Mouse (Mus musculus) forebrain, embryonic 16.5 days (tissue): ENCODE measurements at regions not wholly inside any gene's neighbourhood (a gene's known extent, or its start where the extent isn't known, plus 50 kb on each side); places are given as distances from the start of the nearest gene placed in this dataset.

ENCODE experiments used
- ATAC-seq: fragments of 200-750 bp; cut with Nextera tagmentation; 2 replicates; pipeline ENCODE4 v1.8.0; 2017; ENCODE audit warnings: mild to moderate bottlenecking, moderate library complexity
- H3K27ac ChIP-seq: fragments of 300-500 bp; sonication (generic); 2 replicates; pipeline ENCODE4 v1.5.1; 2014; ENCODE audit warnings: low read length, control low read depth
- H3K27me3 ChIP-seq: fragments of 300-500 bp; sonication (generic); replicated peaks from 2 replicates; pipeline ENCODE4 v1.6.1; 2014; ENCODE audit warnings: low read length; ENCODE audit not compliant: control insufficient read depth, insufficient read depth
- H3K36me3 ChIP-seq: fragments of 300-500 bp; sonication (generic); 2 replicates; pipeline ENCODE4 v1.6.1; 2014; ENCODE audit not compliant: control insufficient read depth, insufficient read depth
- H3K4me1 ChIP-seq: fragments of 300-500 bp; sonication (generic); replicated peaks from 2 replicates; pipeline ENCODE4 v1.6.1; 2014; ENCODE audit warnings: low read length; ENCODE audit not compliant: control insufficient read depth, insufficient read depth
- H3K4me2 ChIP-seq: fragments of 300-500 bp; sonication (generic); 2 replicates; pipeline ENCODE4 v1.6.1; 2014; ENCODE audit warnings: mild to moderate bottlenecking, low read length, control low read depth
- H3K4me3 ChIP-seq: fragments of 300-500 bp; sonication (generic); replicated peaks from 2 replicates; pipeline ENCODE4 v1.5.1; 2014; ENCODE audit warnings: mild to moderate bottlenecking, low read length, control low read depth
- H3K9ac ChIP-seq: fragments of 300-500 bp; sonication (generic); replicated peaks from 2 replicates; pipeline ENCODE4 v1.6.1; 2014; ENCODE audit warnings: low read depth, low read length, control low read depth
- H3K9me3 ChIP-seq: fragments of 300-500 bp; sonication (generic); 2 replicates; pipeline ENCODE4 v1.6.1; 2016; ENCODE audit warnings: low read length; ENCODE audit not compliant: control insufficient read depth
- WGBS: fragments of 180-500 bp; shearing (Covaris S2); extraction: QIAGEN DNeasy Blood & Tissue Kit; methylation state at CpG from one replicate; pipeline ENCODE4 v1.1.7; 2014; 5-methylcytosine and 5-hydroxymethylcytosine counted together

DNA sequence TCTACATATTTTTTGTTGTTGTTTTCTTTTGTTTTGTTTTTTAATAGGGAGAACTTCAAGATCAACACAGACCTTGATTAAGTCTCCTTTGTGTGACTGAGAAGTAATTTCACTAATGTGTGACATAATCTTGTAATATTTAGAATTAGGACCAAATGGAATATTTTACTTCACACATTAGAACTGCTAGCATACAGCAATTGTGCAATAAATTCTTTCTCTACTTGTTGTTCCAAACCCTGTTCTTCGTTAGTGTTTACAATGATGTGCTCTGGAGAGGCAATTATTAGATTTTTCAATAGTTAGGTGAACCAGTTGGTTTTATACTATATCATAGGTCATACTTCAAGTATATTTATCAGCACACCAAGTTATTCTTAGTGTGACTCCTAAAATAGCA is 171.3 kb upstream of the Cd180 start:
- Histone ChIP-seq H3K27me3 (no peaks in the 10 kb centered on the region), H3K36me3 (no peaks in the 10 kb centered on the region), H3K4me1 (no peaks in the 10 kb centered on the region), H3K4me2 (no peak overlapping the region), H3K4me3 (no peak overlapping the region), H3K9ac (no peak overlapping the region), H3K9me3 (no peaks in the 10 kb centered on the region), H3K27ac (no peak overlapping the region)
- 81% methylated on average over 1 of the region's 1 CpGs for WGBS
- ATAC-seq: no peak

DNA sequence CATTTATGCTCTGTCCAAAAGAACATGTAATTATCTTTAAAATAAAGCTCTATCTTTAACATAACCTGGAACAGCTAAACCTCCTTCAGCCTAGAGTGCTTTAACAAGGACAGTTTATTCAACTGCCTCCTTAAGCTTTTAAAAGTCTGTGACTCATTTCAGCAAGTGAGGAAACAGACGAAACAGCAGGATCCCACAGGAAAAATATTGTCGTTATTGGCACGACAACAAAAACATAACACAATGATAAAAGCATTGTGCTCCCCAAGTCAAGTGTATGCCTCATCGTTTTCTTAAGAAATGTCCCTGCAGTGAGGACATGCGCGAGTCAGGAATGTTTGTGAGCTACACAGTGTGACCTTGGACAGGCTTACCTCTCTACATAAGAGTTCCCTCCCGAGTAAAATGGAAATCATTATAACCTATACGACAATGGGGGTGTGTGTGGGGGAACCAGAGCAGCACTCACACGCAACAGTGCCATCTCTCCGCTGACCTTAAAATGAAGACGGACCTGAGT is 166.7 kb upstream of the Cd180 start:
- Histone ChIP-seq H3K27ac (no peak overlapping the region), H3K4me2 (no peak overlapping the region), H3K27me3 (no peaks in the 10 kb centered on the region), H3K9me3 (no peaks in the 10 kb centered on the region), H3K4me1 (no peaks in the 10 kb centered on the region), H3K9ac (no peak overlapping the region), H3K4me3 (no peak overlapping the region), H3K36me3 (no peaks in the 10 kb centered on the region)
- 80% methylated on average over 11 of the region's 11 CpGs for WGBS
- ATAC-seq: no peak

DNA sequence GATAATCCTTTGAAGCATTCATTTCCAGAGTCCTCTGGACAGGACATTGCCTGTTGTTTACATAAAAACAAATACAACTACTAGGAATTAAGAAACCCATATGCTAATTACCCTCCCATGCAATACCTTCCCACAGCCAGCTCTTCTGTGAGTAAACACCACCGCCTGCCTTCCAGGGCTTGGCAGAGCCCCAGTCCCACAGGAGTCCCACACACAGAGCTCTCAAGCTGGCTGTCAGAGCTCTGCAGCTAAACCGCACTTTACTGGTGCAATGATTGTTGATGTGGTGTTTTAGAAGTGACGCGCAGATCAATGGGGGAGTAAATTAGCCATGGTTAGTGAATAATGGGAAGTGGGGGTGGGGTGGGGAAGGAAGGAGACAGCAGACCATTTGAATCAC is 159.6 kb upstream of the Cd180 start:
- H3K9me3 ChIP-seq: no peaks in the 10 kb centered on the region

DNA sequence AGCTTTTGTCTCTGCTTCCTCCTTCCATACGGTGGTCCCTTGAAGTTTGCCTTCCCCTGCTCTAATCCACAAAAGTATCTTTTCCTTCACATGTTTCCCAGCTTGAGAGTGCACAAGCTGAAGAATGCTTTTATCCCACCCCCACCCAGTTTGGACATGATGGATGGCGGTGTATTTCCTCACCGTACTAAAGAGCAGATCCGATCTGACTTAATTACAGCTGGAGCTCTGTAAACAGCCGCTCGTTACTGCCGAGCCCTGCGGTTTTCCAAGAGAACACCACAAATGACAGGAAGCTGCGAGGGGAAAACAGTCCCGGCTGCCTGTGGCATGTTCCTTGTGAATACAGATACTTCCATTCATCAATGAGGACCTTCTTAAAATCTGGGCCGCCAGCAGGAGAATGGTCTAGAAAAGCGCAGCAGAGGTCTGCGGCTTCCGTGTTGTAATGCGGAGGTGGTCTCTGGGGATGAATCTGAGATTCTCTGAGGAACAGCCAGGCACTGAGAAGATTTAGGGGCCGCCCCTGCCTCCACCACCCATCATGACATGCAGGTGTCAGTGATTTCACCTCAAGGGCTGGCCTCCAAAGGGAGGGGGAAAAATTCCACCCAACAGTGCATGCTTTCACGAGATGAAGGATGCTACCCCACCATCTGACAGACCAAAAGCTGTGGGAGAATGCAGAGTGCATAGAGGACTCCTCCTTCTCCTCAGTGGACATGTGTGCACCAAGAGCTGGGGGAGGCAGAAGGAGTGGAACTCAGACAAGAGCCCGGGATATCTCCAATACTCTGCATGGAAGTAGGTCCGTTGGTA is 155.7 kb upstream of the Cd180 start:
- H3K27me3 ChIP-seq: 0 out of 2 replicates have a peak, but pooled peaks cover 2% of the 10 kb centered on the region
- peak; percentile 29; the same call in 1 of the 2 replicates for ATAC-seq
- H3K9ac ChIP-seq: no peak overlapping the region
- H3K9me3 ChIP-seq: no peaks in the 10 kb centered on the region
- peak overlapping the region; percentile 23 for H3K4me3 ChIP-seq
- peak overlapping the region; percentile 52 for H3K4me2 ChIP-seq
- H3K36me3 ChIP-seq: no peaks in the 10 kb centered on the region
- H3K4me1 ChIP-seq: peaks cover 20% of the 10 kb centered on the region
- 27% methylated on average over 19 of the region's 19 CpGs for WGBS
- H3K27ac ChIP-seq: no peak overlapping the region

More for the DNA sequence above, 159.6 kb upstream of the Cd180 start:
- Histone ChIP-seq H3K27ac (no peak overlapping the region), H3K9ac (no peak overlapping the region), H3K4me3 (no peak overlapping the region), H3K4me1 (peaks cover 20% of the 10 kb centered on the region), H3K36me3 (no peaks in the 10 kb centered on the region), H3K27me3 (0 out of 2 replicates have a peak, but pooled peaks cover 2% of the 10 kb centered on the region), H3K4me2 (no peak overlapping the region)
- peak; percentile 94 for ATAC-seq
- WGBS: 4% methylated on average over 4 of the region's 4 CpGs

DNA sequence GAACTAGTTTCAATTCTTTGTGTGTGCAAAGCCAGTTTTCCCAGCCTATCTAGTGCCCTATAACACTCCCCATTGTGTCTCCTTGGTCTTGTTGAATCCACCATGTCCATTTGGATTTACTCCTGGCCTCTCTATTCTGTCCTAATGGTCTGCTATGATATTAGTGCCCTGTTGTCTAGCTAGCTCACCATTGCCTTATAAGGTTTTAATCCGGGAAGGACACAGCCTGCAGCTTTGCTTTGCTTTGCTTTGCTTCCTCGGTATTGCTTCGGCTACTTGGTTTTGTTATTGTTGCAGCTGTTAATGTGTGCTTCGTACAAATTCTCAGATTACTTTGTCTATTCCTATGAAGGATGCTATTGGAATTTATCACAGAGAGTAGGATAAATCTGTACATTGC is 152.9 kb upstream of the Cd180 start:
- H3K4me3 ChIP-seq: no peak overlapping the region
- no peak overlapping the region for H3K27ac ChIP-seq
- H3K9me3 ChIP-seq: no peaks in the 10 kb centered on the region
- H3K27me3 ChIP-seq: 0 out of 2 replicates have a peak, but pooled peaks cover 2% of the 10 kb centered on the region
- H3K9ac ChIP-seq: no peak overlapping the region
- H3K4me1 ChIP-seq: peaks cover 8% of the 10 kb centered on the region; the same call in 1 of the 2 replicates
- no peak overlapping the region for H3K4me2 ChIP-seq
- ATAC-seq: no peak
- 90% methylated on average over 4 of the region's 4 CpGs for WGBS
- no peaks in the 10 kb centered on the region for H3K36me3 ChIP-seq

DNA sequence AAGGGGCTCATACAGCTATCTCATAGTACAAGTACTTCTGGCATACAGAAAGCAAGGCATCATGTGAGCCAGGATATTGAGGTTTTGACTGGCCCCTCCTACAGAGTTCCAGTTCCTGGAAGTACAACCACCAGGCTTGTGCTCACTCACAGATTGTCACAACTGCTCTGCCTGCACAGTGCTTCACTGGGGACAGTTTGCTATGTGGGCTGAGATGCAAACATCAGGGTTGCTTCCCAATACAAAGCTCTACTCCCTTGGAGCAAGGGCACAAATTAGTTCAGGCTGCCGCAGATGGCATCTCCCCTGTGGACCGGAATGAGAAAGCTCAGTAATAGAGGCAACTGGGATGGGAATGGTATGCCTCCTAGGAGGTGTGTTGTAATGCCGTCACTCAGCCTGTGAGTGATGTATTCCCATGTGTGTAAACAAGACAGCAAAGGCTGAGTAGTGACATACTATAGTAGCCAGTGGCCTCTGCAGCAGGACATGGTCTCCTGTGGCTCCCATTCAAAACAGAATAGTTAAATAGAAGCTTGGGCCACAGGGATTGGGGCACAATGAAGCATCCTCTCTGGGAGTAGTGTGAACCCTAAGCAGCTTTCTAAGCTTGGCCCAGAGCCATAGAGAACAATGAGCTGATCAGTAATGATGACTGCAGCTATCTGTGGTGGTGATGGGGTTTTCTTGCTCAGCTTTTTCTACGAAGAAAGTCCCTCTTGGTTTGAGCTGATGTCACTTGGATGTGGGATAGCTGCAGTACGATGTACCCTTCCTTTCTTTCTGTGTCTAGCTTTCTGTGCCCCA is 148.8 kb upstream of the Cd180 start:
- Histone ChIP-seq H3K9ac (no peak overlapping the region), H3K4me1 (no peaks in the 10 kb centered on the region; the same call in 1 of the 2 replicates), H3K27me3 (no peaks in the 10 kb centered on the region), H3K27ac (no peak overlapping the region), H3K4me3 (no peak overlapping the region), H3K9me3 (no peaks in the 10 kb centered on the region), H3K36me3 (no peaks in the 10 kb centered on the region), H3K4me2 (no peak overlapping the region)
- 0 out of 2 replicates have a peak, but pooled peaks have one; percentile 45 for ATAC-seq
- WGBS: 64% methylated on average over 5 of the region's 5 CpGs

DNA sequence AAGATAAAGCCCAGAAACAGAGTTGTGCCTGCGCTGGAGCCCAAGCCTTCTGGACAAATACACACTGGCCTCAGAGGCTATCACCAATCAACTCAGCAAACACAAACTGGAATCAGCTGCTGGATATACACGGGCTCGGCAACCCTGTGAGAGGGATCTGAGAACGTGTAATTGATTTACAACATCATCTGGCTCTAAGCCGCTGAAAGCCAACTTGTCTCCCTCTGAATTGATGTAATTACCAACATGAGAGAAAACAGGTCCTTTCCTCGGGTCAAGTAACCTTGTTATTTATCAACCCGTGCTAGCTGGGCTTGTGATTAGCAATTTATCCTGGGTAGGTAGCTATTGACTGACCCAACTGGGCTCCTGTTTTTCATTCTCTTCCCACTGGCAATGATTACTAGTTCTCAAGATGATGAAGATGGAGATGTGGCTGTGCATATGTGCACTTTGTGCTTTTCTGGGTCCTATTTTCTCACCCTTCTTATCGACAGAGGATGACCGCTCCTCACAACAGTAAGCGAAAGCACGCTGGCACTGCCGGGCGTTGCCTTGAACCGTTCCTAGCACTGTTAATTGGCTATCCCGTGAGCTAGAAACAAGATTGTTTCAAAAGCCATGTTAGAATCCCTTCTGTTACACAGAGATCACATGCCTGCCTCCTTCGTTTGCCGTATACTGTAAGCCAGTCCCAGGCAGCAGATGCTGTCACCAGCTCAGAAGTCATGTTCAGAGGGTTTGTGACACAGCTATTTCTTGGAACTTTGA is 147.3 kb upstream of the Cd180 start:
- Histone ChIP-seq H3K36me3 (no peaks in the 10 kb centered on the region), H3K9ac (no peak overlapping the region), H3K4me3 (no peak overlapping the region), H3K9me3 (no peaks in the 10 kb centered on the region), H3K27ac (no peak overlapping the region), H3K4me1 (no peaks in the 10 kb centered on the region; the same call in 1 of the 2 replicates), H3K4me2 (no peak overlapping the region), H3K27me3 (no peaks in the 10 kb centered on the region)
- ATAC-seq: no peak
- WGBS: 50% methylated on average over 17 of the region's 17 CpGs

DNA sequence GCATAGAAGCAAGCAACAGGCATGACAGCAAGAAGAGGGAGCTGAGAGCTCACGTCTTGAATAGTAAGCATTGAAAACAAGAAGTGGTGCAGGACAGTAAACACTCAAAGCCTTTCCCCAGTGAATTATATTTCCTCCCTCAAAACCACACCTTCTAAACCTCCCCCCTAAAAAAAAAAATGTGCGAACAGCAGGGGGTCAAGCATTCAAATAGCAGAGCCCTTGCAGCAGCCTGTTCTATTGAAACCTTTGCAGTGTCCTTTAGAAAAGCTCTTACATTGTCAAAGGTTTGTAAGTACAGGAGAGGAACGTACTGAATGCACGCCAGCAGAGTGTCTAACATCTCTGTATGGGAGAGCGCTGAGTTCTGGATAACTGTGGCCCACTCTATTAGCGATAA is 145.1 kb upstream of the Cd180 start:
- no peak overlapping the region for H3K9ac ChIP-seq
- no peak for ATAC-seq
- no peaks in the 10 kb centered on the region for H3K36me3 ChIP-seq
- H3K9me3 ChIP-seq: no peaks in the 10 kb centered on the region
- H3K4me3 ChIP-seq: no peak overlapping the region
- H3K4me2 ChIP-seq: no peak overlapping the region
- H3K27ac ChIP-seq: no peak overlapping the region
- no peaks in the 10 kb centered on the region; the same call in 1 of the 2 replicates for H3K4me1 ChIP-seq
- WGBS: 14% methylated on average over 6 of the region's 6 CpGs
- H3K27me3 ChIP-seq: no peaks in the 10 kb centered on the region
